In the genomic region with DNA sequence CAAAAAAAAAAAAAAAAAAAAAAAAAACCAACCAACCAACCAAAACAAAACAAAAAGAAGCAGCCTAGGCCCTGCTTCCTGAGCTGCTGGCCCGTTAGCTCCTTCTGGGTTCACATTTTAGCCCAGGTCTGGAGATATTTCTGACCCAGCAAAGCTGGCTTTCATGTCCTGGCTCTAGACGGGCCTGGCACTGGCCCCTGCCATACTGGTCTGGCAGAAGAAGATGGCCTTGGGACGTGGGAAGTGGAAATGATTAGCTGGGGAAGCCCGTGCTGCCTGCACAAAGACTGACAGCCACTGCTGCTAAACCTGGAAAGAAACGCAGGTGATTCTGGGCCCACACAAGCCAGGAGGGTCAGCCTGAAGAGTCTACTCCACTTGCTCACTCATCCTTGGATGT, we compare ENCODE assay signal across 24 mouse cellular contexts. TPM values are rescaled to one million over a fixed set of nuclear protein-coding genes. Genes with fewer than 3 reads are reported as not detected.
DNase-seq lines count a peak whose midpoint lies in the region; ATAC-seq and TF ChIP-seq lines count a peak whose summit lies in the region.
"Had no signal": no experiment of that assay in that cellular context is flagged by ENCODE, and none has a peak within 500 bp of the region (broad histone marks: within the 10 kb centered on the region; RNA-seq: fewer than 3 reads in every experiment).

No protein-coding gene starts in this region.

- TF ChIP-seq POLR2A in CH12.LX (IDR thresholded peaks at IDR 0.05; ENCODE audit: low read depth, low read length), result no peak

- no peak for TF ChIP-seq CTCF in CH12.LX (conservative IDR thresholded peaks at IDR 0.05 in 1 of 2, IDR thresholded peaks at IDR 0.05 in 1 of 2; ENCODE audit: low read depth in 2 of 2, low read length in 2 of 2)

- H3K4me3 ChIP-seq in CH12.LX (replicated peaks in 1 of 3; ENCODE audit: low read depth in 2 of 3, low read length in 2 of 3, poor library complexity in 1 of 3), result no peak overlapping the region
- H3K4me3 ChIP-seq in hindbrain, embryonic 13.5 days, result no peak overlapping the region
- H3K4me3 ChIP-seq: heart, embryonic 13.5 days; intestine, embryonic 15.5 days; megakaryocyte, embryonic 14.5 days had no signal

- H3K4me1 ChIP-seq in CH12.LX (ENCODE audit: control insufficient read depth in 1 of 2, insufficient read depth in 2 of 2), result peaks cover 0 to 4% of the 10 kb centered on the region in 2 experiments; a peak in 1 of 4 replicates
- H3K4me1 ChIP-seq in hindbrain, embryonic 13.5 days (replicated peaks), result no peaks in the 10 kb centered on the region
- H3K4me1 ChIP-seq: intestine, embryonic 15.5 days; megakaryocyte, embryonic 14.5 days had no signal

- no peak overlapping the region for H3K9ac ChIP-seq in CH12.LX (ENCODE audit: insufficient read depth, low read depth)
- H3K9ac ChIP-seq in hindbrain, embryonic 13.5 days, result no peak overlapping the region
- H3K9ac ChIP-seq: heart, embryonic 13.5 days; hindbrain, embryonic 14.5 days; intestine, embryonic 15.5 days had no signal

- H3K4me2 ChIP-seq in CH12.LX (ENCODE audit: insufficient read depth, low read depth, poor library complexity, severe bottlenecking), result no peak overlapping the region
- H3K4me2 ChIP-seq in hindbrain, embryonic 13.5 days, result no peak overlapping the region
- H3K4me2 ChIP-seq: heart, embryonic 13.5 days; hindbrain, embryonic 14.5 days; intestine, embryonic 15.5 days had no signal

- WGBS in hindbrain, embryonic 13.5 days, result 82% methylated on average over 5 of the region's 5 CpGs

- no peaks in the 10 kb centered on the region for H3K27me3 ChIP-seq in CH12.LX (replicated peaks)
- no peaks in the 10 kb centered on the region for H3K27me3 ChIP-seq in hindbrain, embryonic 13.5 days
- H3K27me3 ChIP-seq: heart, embryonic 13.5 days; intestine, embryonic 15.5 days had no signal

- ATAC-seq in hindbrain, embryonic 13.5 days (ENCODE audit: low FRiP score), result no peak
- no peak for ATAC-seq in inflammation-experienced regulatory T-cells, adult 6 months
- ATAC-seq: CD4-positive, CD25-positive, alpha-beta regulatory T cell, adult 4 months; forebrain, embryonic 16.5 days; intestine, embryonic 15.5 days had no signal

- H3K27ac ChIP-seq in CH12.LX (ENCODE audit: insufficient read depth, low read depth), result no peak overlapping the region
- no peak overlapping the region for H3K27ac ChIP-seq in hindbrain, embryonic 13.5 days
- H3K27ac ChIP-seq: heart, embryonic 13.5 days; hindbrain, embryonic 14.5 days; intestine, embryonic 15.5 days; stomach, postnatal 0 days had no signal

- dilution Hi-C loops in CH12.LX (cut with MboI; ENCODE audit: extremely low pct_ligation_motif_present, extremely low pct_unique_long_range_greater_than_20kb, low sequenced_read_pairs), result no loop called here

- no peak for TF ChIP-seq RAD21 in CH12.LX (IDR thresholded peaks at IDR 0.05; ENCODE audit: low read depth, low read length)

- TF ChIP-seq EP300 in CH12.LX (IDR thresholded peaks at IDR 0.05; ENCODE audit: low read length), result no peak

- no peaks in the 10 kb centered on the region for H3K79me2 ChIP-seq in CH12.LX (replicated peaks; ENCODE audit: control insufficient read depth, extremely low read depth, insufficient read depth, poor library complexity, severe bottlenecking)

- no peaks in the 10 kb centered on the region for H3K9me3 ChIP-seq in CH12.LX (replicated peaks; ENCODE audit: low read length)
- H3K9me3 ChIP-seq in hindbrain, embryonic 13.5 days, result no peaks in the 10 kb centered on the region
- H3K9me3 ChIP-seq: heart, embryonic 13.5 days; intestine, embryonic 15.5 days had no signal

- DNase-seq in adrenal gland, adult 2 months, result peak; percentile 72
- no peak for DNase-seq in adrenal gland, postnatal 4 days (ENCODE audit: low spot score in 2 of 2)
- DNase-seq in CH12.LX (ENCODE audit: extremely low read depth), result no peak
- peak; percentile 64 to 75 for DNase-seq in adrenal gland, postnatal 36 days
- peak; percentile 59 for DNase-seq in cerebellum, adult 9-10 months
- no peak for DNase-seq in left cerebral cortex, adult 18-20 months (ENCODE audit: low spot score in 2 of 2)
- DNase-seq: embryo, embryonic 11 days; heart, adult 11 months; kidney, adult 9 months; kidney, postnatal 4 days; liver; lung, adult 18-20 months; right cerebral cortex, postnatal 4 days; thymus, postnatal 14 days had no signal

- in situ Hi-C loops in CH12.LX (cut with MboI; ENCODE audit: low pct_ligation_motif_present, low pct_unique_long_range_greater_than_20kb, low sequenced_read_pairs), result no loop called here

- H3K36me3 ChIP-seq in CH12.LX (replicated peaks in 1 of 2; ENCODE audit: control insufficient read depth in 1 of 2, insufficient read depth in 1 of 2, low read length in 1 of 2), result no peaks in the 10 kb centered on the region
- H3K36me3 ChIP-seq in hindbrain, embryonic 13.5 days, result no peaks in the 10 kb centered on the region
- H3K36me3 ChIP-seq: heart, embryonic 13.5 days; intestine, embryonic 15.5 days had no signal

TF ChIP-seq in CH12.LX, 34 proteins besides CTCF, POLR2A, EP300 and RAD21:
- TF ChIP-seq MYC (IDR thresholded peaks at IDR 0.05; ENCODE audit: low read depth, low read length), result no peak
- TF ChIP-seq ELF1 (IDR thresholded peaks at IDR 0.05; ENCODE audit: low read depth, low read length), result no peak
- TF ChIP-seq HCFC1 (IDR thresholded peaks at IDR 0.05; ENCODE audit: low read depth, low read length), result no peak
- TF ChIP-seq ZNF384 (IDR thresholded peaks at IDR 0.05; ENCODE audit: low read depth, low read length), result peak; percentile 41; the same call in 1 of the 2 replicates

RNA-seq across cellular contexts. Expression of a gene that starts 49.2 kb away (rescaled TPM):
- total RNA-seq in adrenal gland, adult 2 months (2021), result 10 to 100 TPM; 67.6 to 84.8 TPM
- 18.9 and 19.5 TPM in 2 replicates for polyA plus RNA-seq in adrenal gland, adult 2 months (2012; rRNA removed)
- total RNA-seq in adrenal gland, postnatal 4 days (2021), result 10 to 100 TPM; 90.3 to 96.9 TPM
- total RNA-seq in CH12.LX (2012; rRNA removed), result 11.3 and 18.3 TPM in 2 replicates
- total RNA-seq in CH12.LX (2014; rRNA removed), result 11.5 and 11.9 TPM in 2 replicates
- 18.0 and 23.3 TPM in 2 replicates for polyA plus RNA-seq in CH12.LX (2012; ENCODE audit: insufficient read length, low read depth)
- total RNA-seq in adrenal gland, postnatal 36 days (2021), result 100 to 1,000 TPM in 1 of 2 experiments, 10 to 100 TPM in 1; 67.3 to 109 TPM
- polyA plus RNA-seq in hindbrain, embryonic 13.5 days (2015; fragmentation: Nextera tagmentation; extraction: Ambion mirVana), result 124 and 136 TPM in 2 replicates
- total RNA-seq in left cerebral cortex, adult 18-20 months (2021), result 100 to 1,000 TPM; 114 TPM
- 1 to 10 TPM; 1.0 to 2.6 (median 2.0) TPM for polyA plus RNA-seq in inflammation-experienced regulatory T-cells, adult 6 months (2017; shearing (Covaris generic))

RNA-seq across cellular contexts. Expression of a gene that starts 50.5 kb away (rescaled TPM):
- 1 to 10 TPM; 3.4 to 5.7 TPM for total RNA-seq in adrenal gland, adult 2 months (2021)
- polyA plus RNA-seq in adrenal gland, adult 2 months (2012; rRNA removed), result 0.90 and 1.9 TPM in 2 replicates
- total RNA-seq in adrenal gland, postnatal 4 days (2021), result 1 to 10 TPM; 5.2 to 6.7 TPM
- total RNA-seq in CH12.LX (2012; rRNA removed) (0.17 TPM in 1 of 2 replicates, not detected in the other), CH12.LX (2014; rRNA removed) (not detected in 2 replicates)
- not detected in 2 replicates for polyA plus RNA-seq in CH12.LX (2012; ENCODE audit: insufficient read length, low read depth)
- total RNA-seq in adrenal gland, postnatal 36 days (2021), result 1 to 10 TPM; 3.0 to 5.5 TPM
- polyA plus RNA-seq in hindbrain, embryonic 13.5 days (2015; fragmentation: Nextera tagmentation; extraction: Ambion mirVana), result 19.3 and 20.8 TPM in 2 replicates
- 10 to 100 TPM; 22.2 to 25.0 TPM for total RNA-seq in left cerebral cortex, adult 18-20 months (2021)
- not detected for polyA plus RNA-seq in inflammation-experienced regulatory T-cells, adult 6 months (2017; shearing (Covaris generic))
- total RNA-seq: MEL had no signal
- polyA plus RNA-seq: CD4-positive, CD25-positive, alpha-beta regulatory T cell, adult 4 months had no signal

Comparison
In these comparisons a context has a peak if more than half of its experiments do, and no peak if none do; other contexts are left out.
1. DNase-seq: peak in adrenal gland, adult 2 months (single experiment), adrenal gland, postnatal 36 days (2 of 2) and cerebellum, adult 9-10 months (single experiment); none in adrenal gland, postnatal 4 days (0 of 2), CH12.LX (single experiment) and left cerebral cortex, adult 18-20 months (0 of 2).